Mouse (Mus musculus) cerebellum, postnatal 4 days (tissue): ENCODE data around the gene Gm4969.

Source experiments
- DNase-seq, 2 experiments: peaks; one replicate each; pipeline ENCODE4 v3.0.0; 2022; ENCODE audit warnings: low spot score in 2 of 2, mixed read lengths in 1 of 2

Gene Gm4969

GRCm38 (mm10) chr7:19093537-19094385 is 24.4 kb downstream of the Gm4969 start:
- peak; percentile 74 to 83 for DNase-seq

GRCm38 (mm10) chr7:19093174-19093521 is 25.0 kb downstream of the Gm4969 start:
- DNase-seq = peak; percentile 63 to 85

GRCm38 (mm10) chr7:19092381-19093173 is 25.6 kb downstream of the Gm4969 start:
- DNase-seq = peak in 1 of 2 experiments; percentile 46

GRCm38 (mm10) chr7:19091913-19092312 is 26.3 kb downstream of the Gm4969 start:
- DNase-seq = no peak

GRCm38 (mm10) chr7:19088813-19089212 is 29.4 kb downstream of the Gm4969 start:
- DNase-seq = peak in 1 of 2 experiments; percentile 60

GRCm38 (mm10) chr7:19086760-19087159 is 31.4 kb downstream of the Gm4969 start:
- no peak for DNase-seq

GRCm38 (mm10) chr7:19086042-19086441 is 32.1 kb downstream of the Gm4969 start:
- no peak for DNase-seq

GRCm38 (mm10) chr7:19085495-19085894 is 32.7 kb downstream of the Gm4969 start:
- no peak for DNase-seq

- DNase-seq = no peak
Observed at GRCm38 (mm10) chr7:19084921-19085473, 33.2 kb downstream of the Gm4969 start.

GRCm38 (mm10) chr7:19084277-19084771 is 33.8 kb downstream of the Gm4969 start:
- no peak for DNase-seq

- no peak for DNase-seq
Observed at GRCm38 (mm10) chr7:19083701-19084100, 34.5 kb downstream of the Gm4969 start, which contains the start of gene Dmpk. Gene Dmpk (plus strand): TSS chr7:19083849.

GRCm38 (mm10) chr7:19083096-19083495 is 35.1 kb downstream of the Gm4969 start:
- no peak for DNase-seq

- DNase-seq = no peak
Observed at GRCm38 (mm10) chr7:19082171-19082570, 36.0 kb downstream of the Gm4969 start.

- no peak for DNase-seq
Observed at GRCm38 (mm10) chr7:19080451-19080950, 37.7 kb downstream of the Gm4969 start.

- no peak for DNase-seq
Observed at GRCm38 (mm10) chr7:19078732-19079131, 39.4 kb downstream of the Gm4969 start.

- no peak for DNase-seq
Observed at GRCm38 (mm10) chr7:19077761-19078160, 40.4 kb downstream of the Gm4969 start.

- DNase-seq = no peak
Observed at GRCm38 (mm10) chr7:19076586-19076991, 41.6 kb downstream of the Gm4969 start.

- DNase-seq = peak; percentile 89 to 94
Observed at GRCm38 (mm10) chr7:19075723-19076585, 42.2 kb downstream of the Gm4969 start, which contains the start of gene Dmwd. Gene Dmwd (plus strand): TSS chr7:19076227.

- DNase-seq = no peak
Observed at GRCm38 (mm10) chr7:19075231-19075630, 42.9 kb downstream of the Gm4969 start.

GRCm38 (mm10) chr7:19074494-19074893 is 43.7 kb downstream of the Gm4969 start:
- no peak for DNase-seq

- no peak for DNase-seq
Observed at GRCm38 (mm10) chr7:19073504-19073903, 44.7 kb downstream of the Gm4969 start.
